Mouse (Mus musculus) heart, adult 2 months (tissue): ENCODE results near the gene Pif1.

Source experiments
- CTCF ChIP-seq: fragments of 200-600 bp; IDR thresholded peaks from 2 replicates; pipeline ENCODE4 v1.8.1; 2022; ENCODE audit warnings: antibody characterized with exemption, mild to moderate bottlenecking, moderate library complexity
- EP300 ChIP-seq: fragments of 200-500 bp; IDR thresholded peaks from 2 replicates; pipeline ENCODE4 v1.6.1; 2011; ENCODE audit warnings: low read depth, low read length, control low read depth; ENCODE audit not compliant: insufficient read depth
- POLR2A ChIP-seq: fragments of 200-500 bp; IDR thresholded peaks from 2 replicates; pipeline ENCODE4 v1.6.1; 2011; ENCODE audit warnings: mild to moderate bottlenecking, low read depth, low read length, control low read depth; ENCODE audit not compliant: insufficient read depth

GRCm38 (mm10) chr9:65592721-65593120, 5.8 kb downstream of the Pif1 start:
- TF ChIP-seq POLR2A (no peak), CTCF (no peak), EP300 (no peak)
